8 mouse cellular contexts compared by ENCODE assay signal in genomic region chr12:87148136-87148535, GRCm38 (mm10). TPM values are rescaled to one million over a fixed set of nuclear protein-coding genes. Genes with fewer than 3 reads are reported as not detected.
DNase-seq lines count a peak whose midpoint lies in the region; ATAC-seq lines count a peak whose summit lies in the region.

No protein-coding gene starts in this region.

- H3K9me3 ChIP-seq in lung, embryonic 16.5 days (ENCODE audit: control insufficient read depth, low read length) = no peaks in the 10 kb centered on the region; the same call in 1 of the 2 replicates
- peaks cover 7% of the 10 kb centered on the region; the same call in 1 of the 2 replicates for H3K9me3 ChIP-seq in forebrain, embryonic 13.5 days (replicated peaks)
- peaks cover 4% of the 10 kb centered on the region; the same call in 1 of the 2 replicates for H3K9me3 ChIP-seq in neural tube, embryonic 12.5 days

- no peaks in the 10 kb centered on the region; the same call in 1 of the 2 replicates for H3K36me3 ChIP-seq in lung, embryonic 16.5 days (ENCODE audit: control insufficient read depth, insufficient read depth, low read length)
- peaks cover 9% of the 10 kb centered on the region for H3K36me3 ChIP-seq in forebrain, embryonic 13.5 days (ENCODE audit: poor library complexity, severe bottlenecking)
- H3K36me3 ChIP-seq in neural tube, embryonic 12.5 days = peaks cover 7% of the 10 kb centered on the region

- H3K4me3 ChIP-seq in lung, embryonic 16.5 days (ENCODE audit: low read length) = peak overlapping the region; percentile 82
- peak overlapping the region; percentile 78 for H3K4me3 ChIP-seq in forebrain, embryonic 13.5 days
- H3K4me3 ChIP-seq in neural tube, embryonic 12.5 days = peak overlapping the region; percentile 86

- no peaks in the 10 kb centered on the region for H3K27me3 ChIP-seq in lung, embryonic 16.5 days (ENCODE audit: control insufficient read depth, insufficient read depth, low read depth, low read length)
- no peaks in the 10 kb centered on the region for H3K27me3 ChIP-seq in forebrain, embryonic 13.5 days
- H3K27me3 ChIP-seq in neural tube, embryonic 12.5 days (replicated peaks) = no peaks in the 10 kb centered on the region

- no peak for ATAC-seq in lung, embryonic 16.5 days (ENCODE audit: low read depth)
- no peak for ATAC-seq in forebrain, embryonic 13.5 days
- ATAC-seq in neural tube, embryonic 12.5 days (ENCODE audit: low FRiP score, low read depth) = no peak

- peak overlapping the region; percentile 65 for H3K4me2 ChIP-seq in lung, embryonic 16.5 days (ENCODE audit: low read depth, low read length)
- peak overlapping the region; percentile 66 for H3K4me2 ChIP-seq in forebrain, embryonic 13.5 days
- H3K4me2 ChIP-seq in neural tube, embryonic 12.5 days (replicated peaks) = peak overlapping the region; percentile 69

- WGBS in lung, embryonic 16.5 days = 8% methylated on average over 15 of the region's 15 CpGs
- 14% methylated on average over 15 of the region's 15 CpGs for WGBS in forebrain, embryonic 13.5 days
- 18% methylated on average over 15 of the region's 15 CpGs for WGBS in neural tube, embryonic 12.5 days

- H3K27ac ChIP-seq in lung, embryonic 16.5 days (ENCODE audit: low read length) = peak overlapping the region; percentile 96
- H3K27ac ChIP-seq in forebrain, embryonic 13.5 days = peak overlapping the region; percentile 92
- peak overlapping the region; percentile 84; the same call in 1 of the 2 replicates for H3K27ac ChIP-seq in neural tube, embryonic 12.5 days

- peaks cover 13% of the 10 kb centered on the region for H3K4me1 ChIP-seq in lung, embryonic 16.5 days (replicated peaks; ENCODE audit: control insufficient read depth, insufficient read depth, low read length)
- peaks cover 17% of the 10 kb centered on the region for H3K4me1 ChIP-seq in forebrain, embryonic 13.5 days
- H3K4me1 ChIP-seq in neural tube, embryonic 12.5 days = peaks cover 12% of the 10 kb centered on the region; the same call in 1 of the 2 replicates

- peak overlapping the region; percentile 87 for H3K9ac ChIP-seq in lung, embryonic 16.5 days (ENCODE audit: low read length)
- H3K9ac ChIP-seq in forebrain, embryonic 13.5 days = peak overlapping the region; percentile 80
- peak overlapping the region; percentile 73 for H3K9ac ChIP-seq in neural tube, embryonic 12.5 days

- no peak for DNase-seq in lung, postnatal 14 days
- peak; percentile 55 to 72 for DNase-seq in kidney, postnatal 4 days
- DNase-seq in right cerebral cortex, postnatal 36 days (ENCODE audit: low spot score in 2 of 2) = no peak
- DNase-seq in cerebellum, adult 9-10 months = no peak
- DNase-seq in cerebellum, postnatal 10 days = no peak

RNA-seq across cellular contexts. Expression of gene Pomt2, which starts 0.4 kb away (rescaled TPM):
- 15.6 and 15.9 TPM in 2 replicates for polyA plus RNA-seq in lung, embryonic 16.5 days (2015; fragmentation: Nextera tagmentation; extraction: Ambion mirVana)
- polyA plus RNA-seq in forebrain, embryonic 13.5 days (2015; fragmentation: Nextera tagmentation; extraction: Ambion mirVana) = 10.5 and 12.0 TPM in 2 replicates
- polyA plus RNA-seq in neural tube, embryonic 12.5 days (2016; fragmentation: Nextera tagmentation; extraction: Ambion mirVana) = 12.5 and 13.2 TPM in 2 replicates

RNA-seq across cellular contexts. Expression of gene Gstz1, which starts 1.2 kb away (rescaled TPM):
- polyA plus RNA-seq in lung, embryonic 16.5 days (2015; fragmentation: Nextera tagmentation; extraction: Ambion mirVana) = 42.6 and 44.2 TPM in 2 replicates
- polyA plus RNA-seq in forebrain, embryonic 13.5 days (2015; fragmentation: Nextera tagmentation; extraction: Ambion mirVana) = 27.2 and 29.5 TPM in 2 replicates
- 24.6 and 29.7 TPM in 2 replicates for polyA plus RNA-seq in neural tube, embryonic 12.5 days (2016; fragmentation: Nextera tagmentation; extraction: Ambion mirVana)

RNA-seq across cellular contexts. Expression of gene Ngb, which starts 45.8 kb away (rescaled TPM):
- 6.4 and 6.6 TPM in 2 replicates for polyA plus RNA-seq in lung, embryonic 16.5 days (2015; fragmentation: Nextera tagmentation; extraction: Ambion mirVana)
- 0.66 and 1.0 TPM in 2 replicates for polyA plus RNA-seq in forebrain, embryonic 13.5 days (2015; fragmentation: Nextera tagmentation; extraction: Ambion mirVana)
- 0.49 and 0.60 TPM in 2 replicates for polyA plus RNA-seq in neural tube, embryonic 12.5 days (2016; fragmentation: Nextera tagmentation; extraction: Ambion mirVana)

RNA-seq across cellular contexts. Expression of gene Samd15, which starts 51.4 kb away (rescaled TPM):
- polyA plus RNA-seq in lung, embryonic 16.5 days (2015; fragmentation: Nextera tagmentation; extraction: Ambion mirVana) = 1.5 and 1.8 TPM in 2 replicates
- 1.3 and 2.5 TPM in 2 replicates for polyA plus RNA-seq in forebrain, embryonic 13.5 days (2015; fragmentation: Nextera tagmentation; extraction: Ambion mirVana)
- polyA plus RNA-seq in neural tube, embryonic 12.5 days (2016; fragmentation: Nextera tagmentation; extraction: Ambion mirVana) = 1.8 and 2.4 TPM in 2 replicates

RNA-seq across cellular contexts. Expression of gene Tmed8, which starts 52.1 kb away (rescaled TPM):
- polyA plus RNA-seq in lung, embryonic 16.5 days (2015; fragmentation: Nextera tagmentation; extraction: Ambion mirVana) = 2.4 and 2.7 TPM in 2 replicates
- polyA plus RNA-seq in forebrain, embryonic 13.5 days (2015; fragmentation: Nextera tagmentation; extraction: Ambion mirVana) = 2.6 and 3.5 TPM in 2 replicates
- 4.4 and 4.9 TPM in 2 replicates for polyA plus RNA-seq in neural tube, embryonic 12.5 days (2016; fragmentation: Nextera tagmentation; extraction: Ambion mirVana)

Comparison
In these comparisons a context has a peak if more than half of its experiments do, and no peak if none do; other contexts are left out.
1. DNase-seq: peak in kidney, postnatal 4 days (2 of 2); none in lung, postnatal 14 days (single experiment), right cerebral cortex, postnatal 36 days (0 of 2), cerebellum, adult 9-10 months (single experiment) and cerebellum, postnatal 10 days (0 of 2).
2. Peak in every context shown above with its lines, with median percentiles within 50 percentile points of each other: H3K27ac ChIP-seq, H3K4me2 ChIP-seq, H3K4me3 ChIP-seq and H3K9ac ChIP-seq.